Mouse (Mus musculus): ENCODE measurements at regions not wholly inside any gene's neighbourhood (a gene's known extent, or its start where the extent isn't known, plus 50 kb on each side); places are given as distances from the start of the nearest gene placed in this dataset.

DNA sequence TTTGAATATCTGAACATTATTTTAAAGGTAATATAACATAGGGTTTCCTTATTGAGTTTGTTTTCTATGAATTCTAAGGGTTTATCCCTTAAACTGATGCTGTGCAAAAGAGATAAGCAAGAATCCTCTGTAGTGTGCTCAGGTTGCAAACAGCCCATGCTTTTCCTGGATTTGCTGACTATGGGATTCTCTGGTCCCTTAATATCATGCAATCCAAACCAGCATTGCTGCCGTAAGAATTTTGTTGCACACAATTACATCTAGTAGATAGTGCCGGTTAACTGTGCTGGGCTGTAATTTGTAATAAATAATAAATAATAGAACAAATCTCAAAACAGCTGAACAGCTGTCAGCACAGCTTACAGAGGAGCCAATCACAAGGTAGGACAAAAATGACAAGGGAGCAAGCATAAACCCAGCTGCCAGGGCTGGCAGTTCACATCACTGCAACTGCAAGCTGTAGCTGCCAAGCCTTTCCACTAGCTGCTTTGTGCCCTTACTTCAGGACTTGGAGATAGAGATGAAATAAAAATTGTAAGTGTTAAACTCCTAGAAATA lies 1333.6 kb upstream of the Pcdh20 start:
- no peak for TF ChIP-seq SMC3 (IDR thresholded peaks at IDR 0.05; ENCODE audit: low read depth, low read length)
- TF ChIP-seq MAFK (IDR thresholded peaks at IDR 0.05; ENCODE audit: borderline replicate concordance, low read depth, low read length): no peak
- TF ChIP-seq MAX (IDR thresholded peaks at IDR 0.05; ENCODE audit: low read length): no peak
- no peak for TF ChIP-seq CTCF (IDR thresholded peaks at IDR 0.05 in 2 of 3, conservative IDR thresholded peaks at IDR 0.05 in 1 of 3; ENCODE audit: control insufficient read depth in 1 of 3, insufficient read depth in 1 of 3, low read depth in 2 of 3, low read length in 3 of 3, poor library complexity in 1 of 3, severe bottlenecking in 1 of 3)
- TF ChIP-seq SIN3A (IDR thresholded peaks at IDR 0.05; ENCODE audit: low read length): no peak
- TF ChIP-seq TCF12 (IDR thresholded peaks at IDR 0.05; ENCODE audit: low read depth, low read length): no peak
- TF ChIP-seq POLR2A (IDR thresholded peaks at IDR 0.05; ENCODE audit: control insufficient read depth in 1 of 2, insufficient read depth in 1 of 2, low read depth in 1 of 2, low read length in 2 of 2, poor library complexity in 1 of 2): no peak

Data from MEL (cell line).